Mouse (Mus musculus) heart, embryonic 10.5 days (tissue): ENCODE data around the gene Kctd21. TPM values are rescaled to one million over a fixed set of nuclear protein-coding genes. Genes with fewer than 3 reads are reported as not detected.

Experiments
- DNase-seq: peaks from one replicate; pipeline ENCODE4 v3.0.0-alpha.2; 2017; ENCODE audit warnings: low spot score
- H3K27ac ChIP-seq: fragments of 300-500 bp; sonication (generic); 2 replicates; pipeline ENCODE4 v1.5.1; 2016; ENCODE audit warnings: mild to moderate bottlenecking
- H3K27me3 ChIP-seq: fragments of 300-500 bp; sonication (generic); 2 replicates; pipeline ENCODE4 v1.6.1; 2016; ENCODE audit warnings: mild to moderate bottlenecking; ENCODE audit not compliant: poor library complexity, insufficient read depth, severe bottlenecking
- H3K36me3 ChIP-seq: fragments of 300-500 bp; sonication (generic); 2 replicates; pipeline ENCODE4 v1.6.1; 2016; ENCODE audit warnings: mild to moderate bottlenecking, moderate library complexity
- H3K4me1 ChIP-seq: fragments of 300-500 bp; sonication (generic); 2 replicates; pipeline ENCODE4 v1.6.1; 2016; ENCODE audit warnings: mild to moderate bottlenecking
- H3K4me3 ChIP-seq: fragments of 300-500 bp; sonication (generic); 2 replicates; pipeline ENCODE4 v1.5.1; 2016; ENCODE audit warnings: mild to moderate bottlenecking, moderate library complexity
- H3K9me3 ChIP-seq: fragments of 300-500 bp; sonication (generic); 2 replicates; pipeline ENCODE4 v1.6.1; 2016; ENCODE audit warnings: mild to moderate bottlenecking, moderate library complexity
- WGBS: fragments of 180-500 bp; shearing (Covaris S2); methylation state at CpG from one replicate; pipeline ENCODE4 v1.1.7; 2016; 5-methylcytosine and 5-hydroxymethylcytosine counted together
- polyA plus RNA-seq: library from polyadenylated mRNA; unstranded; fragments of >200 nt; fragmentation: Nextera tagmentation; extraction: Ambion mirVana; gene quantifications from 2 replicates; pipeline ENCODE4 v1.2.1, GENCODE M21; 2016

Gene Kctd21
- polyA plus RNA-seq, 1 experiment from 2014 or later, result 4.1 TPM

DNA sequence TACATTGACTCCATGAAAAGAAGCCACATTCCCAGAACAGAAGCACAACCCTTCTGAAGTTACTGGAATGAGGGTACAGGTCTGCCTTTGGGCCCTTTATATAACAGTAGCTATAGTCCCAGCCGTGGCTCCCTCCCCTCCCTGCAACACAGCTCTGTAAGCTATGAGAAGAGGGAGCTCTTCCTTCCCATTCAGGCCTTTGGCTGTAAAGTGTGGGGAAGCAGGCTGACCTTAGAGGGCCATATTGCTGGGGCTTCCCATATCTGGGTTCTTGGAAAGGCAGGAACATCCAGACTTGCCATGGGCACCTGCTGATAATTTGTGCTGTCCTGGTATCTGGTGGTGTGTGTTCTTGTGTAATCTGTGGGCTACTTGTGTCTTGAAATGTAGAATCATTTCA, 24.6 kb upstream of the Kctd21 start:
- no peaks in the 10 kb centered on the region for H3K4me1 ChIP-seq
- no peak overlapping the region for H3K4me3 ChIP-seq
- DNase-seq, result peak; percentile 52
- 96% methylated on average over 1 of the region's 1 CpGs for WGBS
- peaks cover 97% of the 10 kb centered on the region for H3K36me3 ChIP-seq
- no peaks in the 10 kb centered on the region for H3K9me3 ChIP-seq
- no peak overlapping the region for H3K27ac ChIP-seq
- H3K27me3 ChIP-seq, result no peaks in the 10 kb centered on the region

DNA sequence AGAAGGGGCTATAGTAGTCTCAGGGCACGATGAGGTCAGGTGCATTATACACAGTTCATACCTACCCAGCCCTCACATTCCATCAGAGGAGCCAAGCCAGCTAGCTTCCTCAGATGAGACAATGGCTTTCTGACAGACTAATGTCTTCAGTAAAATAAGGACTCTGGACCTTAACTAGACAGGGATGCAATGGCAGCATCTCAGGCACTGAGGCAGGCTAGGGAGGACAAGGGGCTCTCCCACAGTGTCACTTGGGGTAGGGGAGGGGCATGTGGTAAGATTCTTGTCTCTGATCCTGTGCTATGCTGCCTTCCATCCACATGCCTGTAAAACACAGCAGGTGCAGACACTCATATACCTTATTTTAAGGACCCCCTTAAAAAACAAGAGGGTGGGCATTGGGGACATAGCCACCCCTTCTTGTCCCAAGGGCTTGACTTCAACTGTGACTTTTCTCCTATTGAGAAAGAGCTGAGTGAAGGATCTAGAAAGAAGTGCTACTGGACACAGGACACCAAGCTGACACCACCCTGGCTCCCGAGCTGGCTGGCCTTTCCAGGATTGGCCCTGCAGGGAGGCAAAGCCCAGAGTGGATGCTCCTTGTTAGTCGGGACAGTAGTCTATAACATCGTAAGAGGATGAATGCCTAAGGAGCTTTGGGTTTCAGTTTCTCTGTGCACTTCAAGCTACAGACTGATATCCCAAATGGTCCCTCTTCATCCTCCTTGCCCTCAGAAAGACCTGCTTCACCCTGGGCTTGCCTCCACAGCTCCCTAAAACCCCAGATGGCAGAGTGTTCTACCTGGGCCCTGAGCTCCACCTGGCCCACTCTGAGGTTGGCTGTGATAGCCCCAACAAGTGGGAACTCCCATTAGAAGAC, 22.4 kb upstream of the Kctd21 start:
- WGBS, result 83% methylated on average over 4 of the region's 4 CpGs

DNA sequence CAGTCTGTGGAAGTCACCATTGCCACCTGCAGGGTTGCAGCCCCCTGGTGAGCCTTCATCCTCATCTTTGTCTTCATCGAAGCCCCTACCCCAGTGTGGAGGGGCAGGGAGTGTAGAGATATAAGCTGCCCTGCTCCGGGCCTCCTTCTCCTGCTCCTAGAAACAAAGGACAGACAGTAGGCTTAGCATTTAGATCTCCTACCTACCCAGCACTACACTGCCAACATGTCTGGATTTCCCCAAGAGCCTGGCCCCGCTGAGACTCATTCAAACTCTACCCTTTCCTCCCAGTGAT, 21.8 kb upstream of the Kctd21 start:
- no peaks in the 10 kb centered on the region for H3K27me3 ChIP-seq
- no peaks in the 10 kb centered on the region for H3K9me3 ChIP-seq
- H3K36me3 ChIP-seq, result peaks cover 73% of the 10 kb centered on the region
- H3K27ac ChIP-seq, result no peak overlapping the region
- WGBS, result 79% methylated on average over 3 of the region's 3 CpGs
- H3K4me3 ChIP-seq, result no peak overlapping the region
- DNase-seq, result peak; percentile 55
- no peaks in the 10 kb centered on the region for H3K4me1 ChIP-seq

More for the DNA sequence above, 22.4 kb upstream of the Kctd21 start:
- Histone ChIP-seq H3K4me3 (no peak overlapping the region), H3K9me3 (no peaks in the 10 kb centered on the region), H3K27me3 (no peaks in the 10 kb centered on the region), H3K27ac (no peak overlapping the region), H3K36me3 (peaks cover 79% of the 10 kb centered on the region), H3K4me1 (no peaks in the 10 kb centered on the region)
- peak; percentile 62 for DNase-seq

DNA sequence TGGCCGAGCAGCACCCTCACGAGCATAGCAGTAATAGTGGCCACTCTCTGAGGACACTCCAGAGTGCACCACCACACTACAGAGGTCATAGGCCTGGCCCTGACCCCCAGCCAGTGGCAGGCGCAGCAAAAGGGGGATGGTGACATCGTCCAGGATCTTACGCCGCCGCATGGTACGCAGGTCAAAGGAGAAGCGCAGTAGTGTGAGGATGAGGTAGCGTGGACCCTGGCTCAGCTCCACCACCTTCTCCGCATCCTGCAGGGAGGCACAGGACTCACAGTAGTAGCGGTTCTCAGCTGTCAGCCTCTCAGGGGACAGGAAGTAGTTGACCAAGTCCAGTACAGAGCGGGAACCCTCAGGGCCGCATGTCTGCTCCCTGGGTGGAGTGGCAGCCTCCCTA, 20.5 kb upstream of the Kctd21 start:
- no peaks in the 10 kb centered on the region for H3K27me3 ChIP-seq
- WGBS, result 88% methylated on average over 14 of the region's 14 CpGs
- no peak overlapping the region for H3K4me3 ChIP-seq
- H3K36me3 ChIP-seq, result peaks cover 59% of the 10 kb centered on the region
- H3K4me1 ChIP-seq, result no peaks in the 10 kb centered on the region
- no peak overlapping the region for H3K27ac ChIP-seq
- no peaks in the 10 kb centered on the region for H3K9me3 ChIP-seq
- no peak for DNase-seq

DNA sequence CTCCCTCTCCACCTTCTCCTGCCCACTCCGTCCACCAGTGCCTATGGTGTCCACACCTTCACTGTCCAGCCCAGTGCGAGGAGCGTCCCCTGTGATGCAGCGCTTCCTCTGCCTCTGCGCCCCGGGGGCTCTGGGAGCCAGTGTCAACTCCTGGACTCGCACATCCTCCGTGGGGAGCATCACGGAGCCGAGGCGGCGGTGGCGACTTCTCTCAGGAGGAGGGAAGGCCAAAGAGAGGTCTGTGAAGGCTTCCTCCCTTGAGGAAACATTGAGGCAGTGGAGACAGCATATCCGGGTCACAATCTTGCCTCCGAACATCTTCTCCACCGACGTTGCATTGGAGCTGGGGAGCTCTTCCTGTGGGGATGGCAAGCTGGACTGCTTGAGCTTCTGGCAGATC, 19.9 kb upstream of the Kctd21 start:
- Histone ChIP-seq H3K27ac (no peak overlapping the region), H3K36me3 (peaks cover 54% of the 10 kb centered on the region), H3K27me3 (no peaks in the 10 kb centered on the region), H3K4me1 (no peaks in the 10 kb centered on the region), H3K4me3 (no peak overlapping the region), H3K9me3 (no peaks in the 10 kb centered on the region)
- 87% methylated on average over 17 of the region's 17 CpGs for WGBS
- DNase-seq, result no peak

DNA sequence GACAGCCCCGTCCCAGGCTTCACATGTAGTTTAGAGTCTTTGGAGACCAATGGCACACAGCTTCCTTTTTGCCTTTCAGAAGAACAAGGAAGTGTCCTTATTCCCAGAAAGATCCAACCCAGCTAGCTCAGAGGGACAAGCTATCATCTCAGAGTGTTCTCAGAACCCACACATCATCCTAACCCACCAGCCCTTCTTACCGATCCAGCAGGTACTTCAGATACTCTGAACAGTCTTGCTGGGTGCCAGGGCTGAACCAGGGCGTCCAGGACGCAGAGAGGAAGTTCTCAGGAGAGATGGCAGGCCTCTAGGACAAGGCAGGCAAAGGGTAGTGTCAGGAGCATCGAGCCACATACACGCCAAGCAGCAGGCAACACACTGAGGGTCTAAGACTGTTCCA, 19.3 kb upstream of the Kctd21 start:
- H3K36me3 ChIP-seq, result peaks cover 49% of the 10 kb centered on the region
- H3K4me1 ChIP-seq, result no peaks in the 10 kb centered on the region
- H3K4me3 ChIP-seq, result no peak overlapping the region
- WGBS, result 85% methylated on average over 6 of the region's 6 CpGs
- H3K27ac ChIP-seq, result no peak overlapping the region
- H3K9me3 ChIP-seq, result no peaks in the 10 kb centered on the region
- H3K27me3 ChIP-seq, result no peaks in the 10 kb centered on the region
- DNase-seq, result no peak

DNA sequence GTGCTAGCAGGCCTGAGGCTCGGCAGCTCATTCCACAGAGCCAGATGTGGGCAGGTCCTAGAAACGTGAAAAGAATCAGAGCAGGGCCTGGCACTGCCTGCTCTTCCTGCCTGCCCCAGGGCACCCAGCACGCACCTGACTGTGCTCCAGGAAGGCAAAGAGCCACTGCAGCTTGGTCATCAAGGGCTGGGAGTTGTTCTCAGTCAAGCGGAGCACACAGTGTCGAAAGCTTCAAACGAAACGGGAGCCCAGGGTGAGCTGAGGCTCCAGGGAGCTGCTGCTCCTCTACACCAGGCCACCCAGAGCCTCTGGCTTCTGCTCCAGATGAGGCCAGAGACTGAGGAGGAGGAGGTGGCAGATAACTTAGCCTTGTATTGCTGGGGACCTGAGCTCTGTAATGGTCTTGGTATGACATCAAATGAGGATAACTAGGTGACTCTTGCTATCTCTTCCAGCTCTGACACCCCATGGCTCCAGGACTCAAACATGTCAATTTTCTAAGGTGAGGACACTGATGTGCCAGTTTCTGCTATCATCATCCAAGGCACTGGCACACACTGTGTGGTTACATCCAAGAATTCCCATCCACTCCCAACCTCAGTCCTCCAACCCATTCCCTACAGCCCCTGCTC, 18.6 kb upstream of the Kctd21 start:
- Histone ChIP-seq H3K4me1 (no peaks in the 10 kb centered on the region), H3K36me3 (peaks cover 43% of the 10 kb centered on the region), H3K27ac (no peak overlapping the region), H3K27me3 (no peaks in the 10 kb centered on the region), H3K9me3 (no peaks in the 10 kb centered on the region), H3K4me3 (no peak overlapping the region)
- no peak for DNase-seq
- 73% methylated on average over 7 of the region's 7 CpGs for WGBS

DNA sequence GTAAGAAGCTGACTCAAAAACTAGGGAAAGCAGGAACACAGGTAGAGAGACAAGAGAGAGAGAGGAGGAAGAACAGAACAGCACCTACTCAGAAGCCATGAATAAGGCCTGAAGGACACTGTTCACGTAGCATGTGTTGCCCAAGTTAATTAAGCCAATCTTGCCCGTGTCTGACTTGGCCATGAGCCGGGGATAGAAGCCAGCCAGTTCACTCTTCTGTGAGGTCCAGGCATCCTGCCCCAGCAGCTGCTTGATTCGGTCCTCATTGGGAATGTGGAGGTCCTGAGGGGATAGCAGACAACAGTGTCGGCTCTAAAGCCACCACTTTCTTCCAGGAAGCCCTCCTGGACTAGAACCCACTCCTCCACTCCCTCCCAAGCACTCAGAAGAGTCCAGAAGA, 17.5 kb upstream of the Kctd21 start:
- H3K4me3 ChIP-seq, result no peak overlapping the region
- H3K27me3 ChIP-seq, result no peaks in the 10 kb centered on the region
- no peak for DNase-seq
- peaks cover 35% of the 10 kb centered on the region for H3K36me3 ChIP-seq
- H3K27ac ChIP-seq, result no peak overlapping the region
- 82% methylated on average over 5 of the region's 5 CpGs for WGBS
- H3K9me3 ChIP-seq, result no peaks in the 10 kb centered on the region
- H3K4me1 ChIP-seq, result no peaks in the 10 kb centered on the region

DNA sequence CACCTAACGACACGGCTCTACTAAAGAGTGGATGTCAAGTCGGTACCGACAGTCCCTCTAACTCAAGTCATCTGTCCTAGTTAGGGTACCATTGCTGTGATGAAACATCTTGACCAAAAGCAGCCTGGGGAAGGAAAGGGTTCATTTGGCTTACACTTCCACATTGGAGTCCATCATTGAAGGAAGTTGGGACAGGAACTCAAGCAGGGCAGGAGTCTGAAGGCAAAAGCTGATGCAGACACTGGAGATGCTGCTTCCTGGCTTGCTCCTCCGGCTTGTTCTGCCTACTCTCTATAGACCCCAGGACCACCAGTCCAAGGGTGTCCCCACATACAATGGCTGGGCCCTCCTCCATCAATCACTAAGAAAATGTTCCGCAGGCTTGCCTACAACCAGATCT, 16.5 kb upstream of the Kctd21 start:
- H3K36me3 ChIP-seq, result peaks cover 26% of the 10 kb centered on the region
- H3K9me3 ChIP-seq, result no peaks in the 10 kb centered on the region
- no peak overlapping the region for H3K27ac ChIP-seq
- WGBS, result 86% methylated on average over 6 of the region's 6 CpGs
- H3K27me3 ChIP-seq, result no peaks in the 10 kb centered on the region
- no peak overlapping the region for H3K4me3 ChIP-seq
- no peak for DNase-seq
- H3K4me1 ChIP-seq, result no peaks in the 10 kb centered on the region

DNA sequence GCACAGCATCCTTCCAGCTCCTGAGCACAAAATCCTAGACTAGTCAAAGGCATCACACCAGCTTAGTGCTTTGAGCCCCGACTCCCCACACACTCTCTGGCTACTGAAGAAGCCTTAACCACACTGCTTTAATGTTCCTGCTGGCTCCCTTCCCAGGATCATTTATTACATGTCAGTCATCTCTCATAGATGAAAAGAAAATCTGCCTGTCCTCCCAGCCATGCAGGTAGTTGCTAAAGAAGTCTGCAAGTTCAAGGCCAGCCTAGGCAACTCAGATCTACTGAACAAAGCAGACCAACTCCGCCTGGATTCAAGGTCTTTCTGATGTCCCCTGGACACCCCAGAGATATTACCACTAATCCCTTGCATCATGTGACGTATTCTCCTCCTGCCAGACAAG, 14.4 kb upstream of the Kctd21 start:
- DNase-seq, result no peak
- no peak overlapping the region for H3K27ac ChIP-seq
- no peaks in the 10 kb centered on the region for H3K9me3 ChIP-seq
- H3K36me3 ChIP-seq, result 0 out of 2 replicates have a peak, but pooled peaks cover 6% of the 10 kb centered on the region
- no peaks in the 10 kb centered on the region for H3K27me3 ChIP-seq
- WGBS, result 73% methylated on average over 3 of the region's 3 CpGs
- no peak overlapping the region for H3K4me3 ChIP-seq
- H3K4me1 ChIP-seq, result no peaks in the 10 kb centered on the region

DNA sequence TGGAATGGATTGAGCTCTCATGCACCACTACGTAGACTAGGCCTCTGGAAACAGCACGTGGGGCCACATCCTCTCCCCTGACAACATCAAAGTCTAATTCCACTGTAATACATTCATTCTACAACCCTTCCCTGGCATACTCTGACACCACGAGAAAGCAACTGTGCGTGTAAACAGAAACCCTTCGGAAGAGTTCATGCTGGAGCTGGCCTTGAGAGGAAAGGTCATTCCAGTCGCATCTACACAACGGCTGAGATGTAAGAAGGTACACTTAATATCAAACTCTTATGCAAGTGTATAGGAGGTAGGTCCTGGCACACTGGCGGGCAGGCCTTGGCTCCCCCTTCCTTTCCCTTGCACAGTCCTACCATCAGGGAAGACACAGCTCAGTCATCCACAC, 7.8 kb upstream of the Kctd21 start:
- Histone ChIP-seq H3K36me3 (peaks cover 4% of the 10 kb centered on the region; the same call in 1 of the 2 replicates), H3K9me3 (no peaks in the 10 kb centered on the region), H3K4me3 (no peak overlapping the region), H3K27me3 (peaks cover 51% of the 10 kb centered on the region), H3K27ac (no peak overlapping the region), H3K4me1 (peaks cover 9% of the 10 kb centered on the region)
- WGBS, result 85% methylated on average over 8 of the region's 8 CpGs
- no peak for DNase-seq

DNA sequence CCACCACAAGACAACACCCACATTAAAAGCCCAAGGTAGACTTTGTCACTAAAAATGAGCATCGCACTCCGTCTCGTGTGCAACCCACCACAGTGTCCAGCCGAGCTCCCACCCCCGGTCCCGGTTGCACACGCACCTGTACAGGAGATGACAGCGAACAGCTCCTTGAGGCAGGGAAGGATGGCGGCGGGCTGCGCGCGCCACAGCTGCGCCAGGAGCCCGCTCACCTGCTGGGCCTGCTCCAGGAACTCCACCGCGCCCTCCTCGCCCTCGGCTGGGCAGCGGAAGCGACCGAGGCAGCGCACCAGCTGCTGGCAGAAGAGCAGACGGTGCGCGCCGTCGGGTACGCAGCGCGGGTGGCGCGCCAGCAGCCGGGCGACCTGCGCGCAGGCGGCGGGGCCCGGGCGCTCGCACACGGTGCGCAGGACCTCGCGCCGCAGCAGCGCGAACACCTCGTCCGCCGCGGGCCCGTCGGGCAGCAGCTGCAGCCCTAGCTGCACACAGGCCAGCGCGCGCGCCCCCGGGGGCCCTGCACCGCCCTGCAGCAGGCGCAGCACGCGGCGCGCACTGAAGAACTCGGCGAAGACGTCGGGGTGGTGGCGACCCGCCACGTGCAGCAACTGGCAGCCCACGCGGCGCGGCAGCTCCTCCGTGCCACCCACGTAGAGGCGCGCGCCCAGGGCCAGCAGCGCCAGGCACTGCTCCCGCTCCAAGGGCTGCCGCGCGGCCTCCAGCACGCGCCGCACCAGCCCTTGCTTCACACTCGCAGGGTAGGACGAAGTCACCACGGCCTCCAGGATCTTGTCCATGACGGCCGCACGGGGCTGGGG, 6.8 kb upstream of the Kctd21 start:
- WGBS, result 10% methylated on average over 96 of the region's 96 CpGs
- Histone ChIP-seq H3K9me3 (no peaks in the 10 kb centered on the region), H3K27ac (0 out of 2 replicates have a peak overlapping the region, but pooled peaks have one; percentile 22), H3K36me3 (peaks cover 3% of the 10 kb centered on the region; the same call in 1 of the 2 replicates), H3K27me3 (peaks cover 53% of the 10 kb centered on the region), H3K4me1 (peaks cover 9% of the 10 kb centered on the region), H3K4me3 (peak overlapping the region; percentile 58)
- no peak for DNase-seq

DNA sequence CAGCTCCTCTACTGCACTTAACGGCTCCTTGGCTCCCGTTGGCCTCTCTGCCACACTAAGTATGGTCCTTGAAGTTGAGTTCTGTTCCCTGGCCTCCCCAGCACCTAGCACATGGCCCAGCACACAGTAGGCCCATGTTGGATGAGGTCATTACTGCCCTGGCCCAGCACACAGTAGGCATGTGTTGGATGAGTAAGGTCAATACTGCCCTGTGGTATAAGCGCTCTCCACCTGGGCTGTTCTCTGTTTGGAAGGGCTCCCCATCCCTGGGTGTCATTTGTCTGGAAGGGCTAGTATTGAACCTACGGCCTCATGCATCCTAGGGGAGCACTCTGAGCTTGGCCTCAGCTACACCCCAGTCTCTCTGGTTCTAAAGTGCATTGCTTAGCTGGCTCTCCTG, 4.8 kb upstream of the Kctd21 start:
- Histone ChIP-seq H3K36me3 (peaks cover 3% of the 10 kb centered on the region; the same call in 1 of the 2 replicates), H3K9me3 (no peaks in the 10 kb centered on the region), H3K4me3 (no peak overlapping the region), H3K27me3 (peaks cover 59% of the 10 kb centered on the region), H3K27ac (no peak overlapping the region), H3K4me1 (peaks cover 25% of the 10 kb centered on the region)
- 89% methylated on average over 4 of the region's 4 CpGs for WGBS
- no peak for DNase-seq
